ENCODE assay signal across 8 mouse cellular contexts in the genomic region with DNA sequence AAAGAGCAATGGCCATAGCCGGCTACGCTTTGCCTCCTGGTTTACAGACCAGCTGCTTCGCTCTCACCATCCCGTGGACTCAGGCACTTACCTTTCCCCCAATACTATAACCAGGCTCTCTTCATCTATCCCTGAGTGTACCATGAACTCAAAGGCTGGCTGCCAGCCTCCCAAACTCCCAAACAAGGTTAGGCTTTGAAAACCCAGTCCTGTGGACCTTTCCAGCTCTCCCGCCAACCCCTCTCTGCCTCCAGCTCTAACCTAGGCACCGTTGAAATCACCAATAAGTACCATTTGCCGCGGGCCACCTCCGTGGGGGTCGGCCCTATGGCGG. TPM values are rescaled to one million over a fixed set of nuclear protein-coding genes. Genes with fewer than 3 reads are reported as not detected.
DNase-seq lines count a peak whose midpoint lies in the region; ATAC-seq lines count a peak whose summit lies in the region.

No protein-coding gene starts in this region.

- H3K27me3 ChIP-seq in intestine, embryonic 15.5 days (replicated peaks): no peaks in the 10 kb centered on the region
- no peaks in the 10 kb centered on the region for H3K27me3 ChIP-seq in midbrain, embryonic 15.5 days (replicated peaks)

- 0% methylated on average over 11 of the region's 11 CpGs for WGBS in intestine, embryonic 15.5 days
- under 1% methylated on average over 11 of the region's 11 CpGs for WGBS in midbrain, embryonic 15.5 days

- H3K4me1 ChIP-seq in brown adipose tissue, adult 24 weeks (ENCODE audit: control insufficient read depth, insufficient read depth, insufficient read length, low read length): peaks cover 34% of the 10 kb centered on the region
- peaks cover 45% of the 10 kb centered on the region for H3K4me1 ChIP-seq in intestine, embryonic 15.5 days (replicated peaks)
- peaks cover 61% of the 10 kb centered on the region for H3K4me1 ChIP-seq in midbrain, embryonic 15.5 days

- peak overlapping the region; percentile 98 for H3K9ac ChIP-seq in intestine, embryonic 15.5 days
- H3K9ac ChIP-seq in midbrain, embryonic 15.5 days: peak overlapping the region; percentile 95

- peak; percentile 36 for DNase-seq in kidney, adult 11 months
- no peak for DNase-seq in kidney, adult 8-10 months
- no peak for DNase-seq in adrenal gland, postnatal 25 days
- DNase-seq in spleen, postnatal 10 days (ENCODE audit: low spot score in 2 of 2): no peak
- no peak for DNase-seq in cerebellum, adult 8-10 months

- ATAC-seq in intestine, embryonic 15.5 days: no peak
- no peak; the same call in 1 of the 2 replicates for ATAC-seq in midbrain, embryonic 15.5 days (replicated peaks)

- H3K36me3 ChIP-seq in intestine, embryonic 15.5 days: peaks cover 16% of the 10 kb centered on the region
- peaks cover 16% of the 10 kb centered on the region for H3K36me3 ChIP-seq in midbrain, embryonic 15.5 days (replicated peaks)

- H3K9me3 ChIP-seq in intestine, embryonic 15.5 days: no peaks in the 10 kb centered on the region
- no peaks in the 10 kb centered on the region for H3K9me3 ChIP-seq in midbrain, embryonic 15.5 days

- peak overlapping the region; percentile 100 for H3K27ac ChIP-seq in brown adipose tissue, adult 24 weeks (replicated peaks; ENCODE audit: low read depth, low read length)
- H3K27ac ChIP-seq in intestine, embryonic 15.5 days: peak overlapping the region; percentile 92
- H3K27ac ChIP-seq in midbrain, embryonic 15.5 days: peak overlapping the region; percentile 96

- peak overlapping the region; percentile 94 for H3K4me3 ChIP-seq in brown adipose tissue, adult 24 weeks (ENCODE audit: insufficient read depth, low read depth, low read length)
- peak overlapping the region; percentile 96 for H3K4me3 ChIP-seq in intestine, embryonic 15.5 days (replicated peaks)
- H3K4me3 ChIP-seq in midbrain, embryonic 15.5 days: peak overlapping the region; percentile 86

- H3K4me2 ChIP-seq in intestine, embryonic 15.5 days (replicated peaks): peak overlapping the region; percentile 78
- H3K4me2 ChIP-seq in midbrain, embryonic 15.5 days: peak overlapping the region; percentile 97

RNA-seq across cellular contexts. Expression of a gene that starts 1.5 kb away (rescaled TPM):
- polyA plus RNA-seq in brown adipose tissue, adult 24 weeks (2012; ENCODE audit: insufficient read depth, insufficient read length, missing spikeins): 35.9 and 48.9 TPM in 2 replicates
- polyA plus RNA-seq in intestine, embryonic 15.5 days (2015; fragmentation: Nextera tagmentation; extraction: Ambion mirVana): 18.3 and 21.8 TPM in 2 replicates
- polyA plus RNA-seq in midbrain, embryonic 15.5 days (2015; fragmentation: Nextera tagmentation; extraction: Ambion mirVana): 44.0 and 48.3 TPM in 2 replicates
- total RNA-seq in adrenal gland, postnatal 25 days (2021): 74.4 and 81.6 TPM in 2 replicates

RNA-seq across cellular contexts. Expression of a gene that starts 15.7 kb away (rescaled TPM):
- polyA plus RNA-seq in brown adipose tissue, adult 24 weeks (2012; ENCODE audit: insufficient read depth, insufficient read length, missing spikeins): 0.67 and 0.75 TPM in 2 replicates
- 0.63 and 0.95 TPM in 2 replicates for polyA plus RNA-seq in intestine, embryonic 15.5 days (2015; fragmentation: Nextera tagmentation; extraction: Ambion mirVana)
- polyA plus RNA-seq in midbrain, embryonic 15.5 days (2015; fragmentation: Nextera tagmentation; extraction: Ambion mirVana): 0.25 and 0.26 TPM in 2 replicates
- 0.62 and 0.73 TPM in 2 replicates for total RNA-seq in adrenal gland, postnatal 25 days (2021)

RNA-seq across cellular contexts. Expression of a gene that starts 16.0 kb away (rescaled TPM):
- polyA plus RNA-seq in brown adipose tissue, adult 24 weeks (2012; ENCODE audit: insufficient read depth, insufficient read length, missing spikeins): 44.2 and 47.4 TPM in 2 replicates
- polyA plus RNA-seq in intestine, embryonic 15.5 days (2015; fragmentation: Nextera tagmentation; extraction: Ambion mirVana): 131 and 140 TPM in 2 replicates
- 142 and 155 TPM in 2 replicates for polyA plus RNA-seq in midbrain, embryonic 15.5 days (2015; fragmentation: Nextera tagmentation; extraction: Ambion mirVana)
- total RNA-seq in adrenal gland, postnatal 25 days (2021): 75.6 and 93.0 TPM in 2 replicates

RNA-seq across cellular contexts. Expression of a gene that starts 42.9 kb away (rescaled TPM):
- polyA plus RNA-seq in brown adipose tissue, adult 24 weeks (2012; ENCODE audit: insufficient read depth, insufficient read length, missing spikeins): 9.6 and 17.9 TPM in 2 replicates
- 34.2 and 38.3 TPM in 2 replicates for polyA plus RNA-seq in intestine, embryonic 15.5 days (2015; fragmentation: Nextera tagmentation; extraction: Ambion mirVana)
- 67.2 and 69.1 TPM in 2 replicates for polyA plus RNA-seq in midbrain, embryonic 15.5 days (2015; fragmentation: Nextera tagmentation; extraction: Ambion mirVana)
- total RNA-seq in adrenal gland, postnatal 25 days (2021): 57.4 and 67.6 TPM in 2 replicates

RNA-seq across cellular contexts. Expression of a gene that starts 43.8 kb away (rescaled TPM):
- polyA plus RNA-seq in brown adipose tissue, adult 24 weeks (2012; ENCODE audit: insufficient read depth, insufficient read length, missing spikeins): not detected in 2 replicates
- polyA plus RNA-seq in intestine, embryonic 15.5 days (2015; fragmentation: Nextera tagmentation; extraction: Ambion mirVana): 0.10 and 0.11 TPM in 2 replicates
- 0.74 and 0.95 TPM in 2 replicates for polyA plus RNA-seq in midbrain, embryonic 15.5 days (2015; fragmentation: Nextera tagmentation; extraction: Ambion mirVana)
- total RNA-seq in adrenal gland, postnatal 25 days (2021): not detected in 2 replicates
